Mouse (Mus musculus): ENCODE measurements around the gene Zkscan14.

GRCm38 (mm10) chr5:145167306-145167661, 34.4 kb downstream of the Zkscan14 start:
- no peak for TF ChIP-seq CTCF (IDR thresholded peaks at IDR 0.05; ENCODE audit: control insufficient read depth, insufficient read depth, insufficient read length)
- TF ChIP-seq MYOD1 (IDR thresholded peaks at IDR 0.05; ENCODE audit: control insufficient read depth, insufficient read length, low read depth): no peak
- TF ChIP-seq CEBPB (IDR thresholded peaks at IDR 0.05; ENCODE audit: low read depth): no peak
- TF ChIP-seq MYOG (IDR thresholded peaks at IDR 0.05; ENCODE audit: control insufficient read depth, extremely low read depth, insufficient read length): no peak

Measured in C2C12 (cell line).